Comparison of ENCODE assay signal across 9 mouse cellular contexts in genomic region chr8:78003888-78004543, GRCm38 (mm10).
A peak's percentile ranks its signal among the peaks of the same experiment; 100 is the strongest.
DNase-seq lines count a peak whose midpoint lies in the region; ATAC-seq lines count a peak whose summit lies in the region.
"Had no signal": no experiment of that assay in that cellular context is flagged by ENCODE, and none has a peak within 500 bp of the region (broad histone marks: within the 10 kb centered on the region; RNA-seq: fewer than 3 reads in every experiment).

No protein-coding gene starts in this region.

- peaks cover 16% of the 10 kb centered on the region for H3K4me1 ChIP-seq in forebrain, embryonic 13.5 days
- H3K4me1 ChIP-seq in hindbrain, embryonic 13.5 days (replicated peaks) = no peaks in the 10 kb centered on the region; the same call in 1 of the 2 replicates

- peak; percentile 85 for ATAC-seq in forebrain, embryonic 13.5 days
- ATAC-seq in hindbrain, embryonic 13.5 days (ENCODE audit: low FRiP score) = peak; percentile 79
- peak; percentile 80 for ATAC-seq in megakaryocyte, adult 5-6 weeks (ENCODE audit: poor library complexity, severe bottlenecking)
- ATAC-seq in erythroblast, adult 5-6 weeks (replicated peaks; ENCODE audit: low FRiP score, poor library complexity, severe bottlenecking) = no peak

- no peaks in the 10 kb centered on the region for H3K9me3 ChIP-seq in forebrain, embryonic 13.5 days (replicated peaks)
- H3K9me3 ChIP-seq in hindbrain, embryonic 13.5 days = no peaks in the 10 kb centered on the region
- H3K9me3 ChIP-seq: limb, embryonic 12.5 days had no signal

- H3K4me2 ChIP-seq in forebrain, embryonic 13.5 days = no peak overlapping the region
- H3K4me2 ChIP-seq in hindbrain, embryonic 13.5 days = no peak overlapping the region
- H3K4me2 ChIP-seq: limb, embryonic 12.5 days had no signal

- DNase-seq in MEL-GATA-1-ER (ENCODE audit: extremely low read depth, low read depth) = peak; percentile 14
- DNase-seq in brain, embryonic 18.5 days (ENCODE audit: low read depth, low spot score) = peak; percentile 62
- DNase-seq in layer of hippocampus, adult 9-11 months = peak; percentile 48
- DNase-seq in retina, postnatal 7 days (ENCODE audit: low read depth, low spot score) = peak; percentile 51

- WGBS in forebrain, embryonic 13.5 days = 19% methylated on average over 10 of the region's 10 CpGs
- WGBS in hindbrain, embryonic 13.5 days = 15% methylated on average over 10 of the region's 10 CpGs

- H3K9ac ChIP-seq in forebrain, embryonic 13.5 days = no peak overlapping the region
- no peak overlapping the region for H3K9ac ChIP-seq in hindbrain, embryonic 13.5 days
- H3K9ac ChIP-seq: limb, embryonic 12.5 days had no signal

- no peaks in the 10 kb centered on the region for H3K36me3 ChIP-seq in forebrain, embryonic 13.5 days (ENCODE audit: poor library complexity, severe bottlenecking)
- H3K36me3 ChIP-seq in hindbrain, embryonic 13.5 days = no peaks in the 10 kb centered on the region
- H3K36me3 ChIP-seq: limb, embryonic 12.5 days had no signal

- H3K27me3 ChIP-seq in forebrain, embryonic 13.5 days = no peaks in the 10 kb centered on the region
- H3K27me3 ChIP-seq in hindbrain, embryonic 13.5 days = 0 out of 2 replicates have a peak, but pooled peaks cover 2% of the 10 kb centered on the region
- H3K27me3 ChIP-seq: limb, embryonic 12.5 days had no signal

- no peak overlapping the region for H3K27ac ChIP-seq in forebrain, embryonic 13.5 days
- H3K27ac ChIP-seq in hindbrain, embryonic 13.5 days = no peak overlapping the region
- H3K27ac ChIP-seq: limb, embryonic 12.5 days had no signal

- no peak overlapping the region for H3K4me3 ChIP-seq in forebrain, embryonic 13.5 days
- no peak overlapping the region for H3K4me3 ChIP-seq in hindbrain, embryonic 13.5 days
- H3K4me3 ChIP-seq: limb, embryonic 12.5 days had no signal
